Mouse (Mus musculus) frontal cortex, postnatal 36 days (tissue): ENCODE data around the gene Npl.
"Not testable (repeated sequence)": the region's sequence is repeated elsewhere in the genome, so short reads cannot be mapped to it uniquely, and the experiment has no call there.

Source experiments
- DNase-seq, 2 experiments: peaks; one replicate each; pipeline ENCODE4 v3.0.0; 2022; ENCODE audit warnings: low spot score in 2 of 2

Gene Npl

DNA sequence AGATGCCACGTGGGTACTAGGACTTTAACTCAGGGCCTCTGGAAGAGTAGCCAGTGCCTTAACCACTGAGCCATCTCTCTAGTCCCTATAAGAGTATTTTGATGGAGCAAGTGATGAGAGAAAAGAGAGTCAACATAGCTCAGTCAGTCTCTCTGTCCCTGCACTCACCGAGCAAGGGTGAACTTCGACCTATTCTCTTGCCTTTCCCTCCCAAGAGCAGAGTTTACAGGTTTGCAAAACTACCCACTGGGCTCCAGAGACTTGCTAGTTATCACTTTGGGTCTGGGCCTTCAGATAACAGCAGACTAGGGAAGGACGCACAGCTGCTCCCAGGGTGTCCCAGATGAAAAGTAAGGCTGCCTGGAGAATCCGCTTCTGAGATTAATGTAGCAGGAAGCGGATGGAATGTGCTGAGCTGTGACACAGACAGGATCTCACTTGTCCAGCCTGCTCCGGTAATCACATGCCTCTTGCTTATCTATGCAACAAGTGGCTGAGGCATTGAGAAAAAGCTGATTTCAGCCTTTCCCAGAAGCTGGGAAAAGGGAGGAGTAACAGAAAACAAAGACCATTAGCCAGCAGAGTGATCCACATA lies 7.0 kb downstream of the Npl start:
- no peak for DNase-seq

DNA sequence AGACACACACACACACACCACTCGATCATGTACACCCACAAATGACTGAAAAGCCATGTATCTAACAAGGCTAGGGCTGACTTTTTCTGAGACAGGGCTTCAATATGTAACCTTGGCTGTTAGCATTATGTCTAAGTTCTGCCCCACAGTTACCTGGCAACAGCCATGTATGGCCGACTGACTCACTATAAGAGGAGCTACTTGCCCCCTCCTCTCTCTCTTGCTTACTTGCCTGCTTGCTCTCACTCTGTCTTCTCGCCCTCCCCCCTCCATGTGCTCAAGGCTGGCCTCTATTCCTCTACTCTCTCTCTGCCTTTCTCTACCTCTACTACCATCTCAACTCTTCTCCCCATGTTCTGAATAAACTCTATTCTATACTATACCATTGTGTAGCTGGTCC lies 9.1 kb downstream of the Npl start:
- no peak for DNase-seq

DNA sequence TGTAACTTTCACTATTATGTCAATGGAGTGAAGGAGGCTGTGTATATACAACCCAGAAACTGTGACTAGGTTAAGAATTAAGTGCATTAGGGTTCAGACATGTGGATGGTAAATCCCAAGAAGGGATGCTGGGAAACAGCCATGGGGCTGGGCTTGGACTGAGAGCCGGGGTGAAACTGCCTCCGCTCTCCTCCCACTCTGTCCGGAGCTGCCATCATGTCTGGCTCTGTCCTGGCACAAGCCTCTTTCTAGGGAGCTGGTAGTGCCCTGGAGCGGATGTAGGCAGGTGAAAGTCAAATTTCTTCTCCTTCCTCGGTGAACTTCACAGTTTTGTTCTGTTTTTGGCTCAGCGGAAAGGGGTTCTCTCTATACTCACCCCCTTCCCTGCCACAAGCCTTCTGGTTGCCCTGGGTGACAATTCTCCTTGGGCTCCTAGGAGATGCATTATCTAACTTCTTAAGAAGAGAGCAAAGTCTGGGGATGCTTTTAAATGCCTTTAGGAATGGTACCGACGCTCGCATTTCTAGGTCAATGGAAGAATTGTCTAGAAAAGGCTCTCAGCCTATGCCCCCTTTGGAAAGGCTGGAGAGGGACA lies 10.0 kb downstream of the Npl start:
- DNase-seq: no peak

DNA sequence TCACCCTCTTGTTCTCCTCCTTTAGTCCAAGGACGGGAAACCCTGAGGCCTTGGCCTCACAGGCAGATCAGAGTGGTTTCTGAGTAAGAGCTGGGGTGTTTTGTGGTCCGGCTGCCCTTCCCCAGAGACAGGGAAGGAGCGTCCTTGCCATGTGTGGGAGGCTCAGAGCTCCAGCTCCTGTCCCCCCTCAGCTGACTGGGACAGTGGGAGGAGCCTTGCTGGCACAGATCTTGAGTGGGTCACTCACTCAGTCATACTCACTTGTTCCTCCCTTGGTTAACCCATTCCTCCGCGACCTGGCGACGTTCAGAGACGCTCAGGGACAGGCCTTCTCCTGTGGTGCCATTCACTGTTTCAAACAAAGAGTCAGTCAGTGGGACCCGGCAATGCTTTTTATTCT lies 14.2 kb downstream of the Npl start:
- DNase-seq: no peak

DNA sequence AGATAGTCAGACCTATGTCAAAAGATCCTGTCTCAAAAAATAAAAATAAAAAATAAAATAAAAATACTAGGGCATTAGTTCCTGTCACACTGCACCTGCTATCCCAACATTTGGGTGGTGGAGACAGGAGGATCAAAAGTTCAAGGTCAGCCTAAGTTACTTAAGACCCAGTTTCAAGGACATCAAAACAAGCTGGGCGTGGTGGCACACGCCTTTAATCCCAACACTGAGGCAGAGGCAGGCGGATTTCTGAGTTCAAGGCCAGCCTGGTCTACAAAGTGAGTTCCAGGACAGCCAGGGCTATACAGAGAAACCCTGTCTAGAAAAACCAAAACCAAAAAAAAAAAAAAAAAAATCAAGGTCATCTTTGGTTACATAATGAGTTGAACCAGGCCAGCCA lies 16.9 kb downstream of the Npl start:
- not testable (repeated sequence) for DNase-seq

DNA sequence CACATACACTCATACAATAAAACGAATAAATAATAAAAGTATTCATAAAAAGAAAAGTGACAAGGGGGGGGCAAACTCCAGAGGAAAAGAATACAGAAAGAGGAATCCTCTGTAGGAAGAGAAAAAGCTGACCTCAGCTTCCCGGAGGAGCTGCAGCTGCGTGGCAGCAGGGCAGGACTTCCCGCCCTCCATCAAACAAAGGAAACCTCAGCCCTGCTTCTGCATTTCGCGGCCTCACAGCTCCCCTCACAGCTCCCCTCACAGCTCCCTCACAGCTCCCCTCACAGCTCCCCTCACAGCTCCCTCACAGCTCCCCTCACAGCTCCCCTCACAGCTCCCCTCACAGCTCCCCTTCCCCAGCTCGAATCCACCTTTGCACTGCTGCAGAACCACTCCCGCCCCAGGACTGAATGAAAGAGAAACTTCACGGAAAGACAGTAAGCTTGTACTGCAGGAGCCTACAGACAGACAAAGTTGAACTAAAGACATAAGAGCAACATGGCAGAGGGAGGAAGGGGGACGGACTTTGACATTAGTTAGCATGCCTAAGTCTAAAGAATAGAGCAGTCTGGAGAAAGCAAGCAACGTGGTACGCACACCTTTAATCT lies 17.5 kb downstream of the Npl start:
- no peak for DNase-seq

DNA sequence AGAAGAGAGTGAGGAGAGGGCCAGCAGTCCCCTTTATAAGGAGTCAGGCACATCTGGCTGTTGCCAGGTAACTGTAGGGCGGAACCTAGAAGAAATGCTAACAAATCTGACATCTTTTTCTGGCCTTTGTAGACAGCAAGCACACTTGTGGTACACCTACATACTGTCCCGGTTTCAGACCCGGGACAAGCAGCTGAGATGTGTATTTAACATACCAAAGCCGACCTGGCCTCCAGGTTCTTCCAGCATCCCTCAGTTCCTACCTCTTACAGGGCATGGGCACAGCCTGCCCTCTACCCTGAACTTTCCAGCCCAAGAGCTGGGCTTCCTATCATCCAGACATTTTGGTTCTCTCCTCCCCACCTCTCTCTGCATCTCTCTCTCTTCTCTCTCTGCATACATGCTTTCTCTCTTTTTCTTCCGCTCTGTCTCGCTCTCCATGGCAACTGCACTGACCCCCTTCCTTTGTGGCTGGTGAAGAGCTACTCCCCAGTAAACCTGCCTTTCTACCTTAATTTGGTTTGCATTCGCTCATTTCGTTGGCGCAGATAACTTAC lies 18.1 kb downstream of the Npl start:
- no peak for DNase-seq

DNA sequence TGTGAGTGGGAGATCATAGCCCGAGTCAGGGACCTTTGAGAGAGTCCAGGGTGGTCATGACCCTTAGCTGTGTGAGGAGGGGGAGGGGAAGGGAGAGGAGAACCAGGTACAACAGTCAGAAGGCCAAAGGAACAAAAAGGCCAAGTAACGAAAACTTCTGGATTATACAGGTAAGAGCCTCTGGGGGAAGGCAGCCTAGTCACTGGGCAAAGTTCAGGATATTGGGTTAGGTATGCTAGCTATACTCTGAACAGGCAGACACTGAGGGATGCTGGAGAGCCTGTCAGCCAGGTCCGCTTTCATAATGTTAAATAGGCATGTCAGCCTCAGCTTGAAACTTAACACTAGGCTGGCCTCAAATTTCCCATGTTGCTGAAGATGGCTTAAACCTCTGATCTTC lies 27.7 kb downstream of the Npl start:
- no peak for DNase-seq

DNA sequence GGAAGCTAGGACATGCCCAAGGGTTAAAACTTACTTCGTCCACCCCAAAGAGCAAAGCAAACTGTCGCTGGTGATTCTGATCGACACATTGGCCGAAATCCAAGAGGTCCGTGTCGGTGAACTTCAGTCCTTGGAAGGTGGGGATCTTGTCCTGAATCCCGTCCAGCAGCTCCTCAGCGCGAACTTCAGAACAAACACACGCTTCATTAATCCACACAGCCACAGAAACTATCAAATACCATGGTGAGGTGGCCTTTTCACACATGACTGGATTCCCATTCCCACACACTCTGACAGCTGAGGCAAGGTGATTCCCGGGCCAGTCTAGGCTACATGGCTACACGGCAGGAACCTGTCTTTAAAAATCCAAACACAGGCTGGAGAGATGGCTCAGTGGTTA lies 34.5 kb downstream of the Npl start:
- DNase-seq: no peak

DNA sequence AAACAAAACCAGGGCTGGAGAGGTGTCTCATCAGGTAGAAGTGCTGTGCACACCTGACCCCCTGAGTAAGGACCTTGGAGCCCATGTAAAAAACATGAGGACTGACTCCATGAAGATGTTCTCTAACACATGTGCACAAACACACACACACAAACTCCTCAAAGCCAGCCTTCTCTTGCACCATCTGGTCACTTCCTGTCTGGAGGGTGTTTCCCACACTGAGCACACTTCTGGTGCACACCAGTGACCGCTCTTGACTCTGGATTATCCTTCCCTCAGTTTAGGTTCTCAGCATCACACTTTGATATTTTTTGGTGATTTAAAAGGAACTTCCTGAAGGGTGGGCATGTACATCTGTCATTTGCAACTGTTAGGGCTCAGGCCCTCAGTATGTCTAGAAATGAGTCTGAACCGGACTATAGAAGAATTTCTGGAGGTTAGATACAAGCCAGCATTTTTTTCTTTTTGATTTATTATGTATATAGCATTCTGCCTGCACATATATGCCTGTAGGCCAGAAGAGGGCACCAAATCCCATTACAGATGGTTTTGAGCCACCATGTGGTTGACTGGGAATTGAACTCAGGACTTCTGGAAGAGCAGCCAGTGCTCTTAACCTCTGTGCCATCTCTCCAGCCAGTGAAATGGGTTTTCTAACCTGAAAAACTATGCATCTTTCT lies 39.4 kb downstream of the Npl start:
- DNase-seq: no peak

DNA sequence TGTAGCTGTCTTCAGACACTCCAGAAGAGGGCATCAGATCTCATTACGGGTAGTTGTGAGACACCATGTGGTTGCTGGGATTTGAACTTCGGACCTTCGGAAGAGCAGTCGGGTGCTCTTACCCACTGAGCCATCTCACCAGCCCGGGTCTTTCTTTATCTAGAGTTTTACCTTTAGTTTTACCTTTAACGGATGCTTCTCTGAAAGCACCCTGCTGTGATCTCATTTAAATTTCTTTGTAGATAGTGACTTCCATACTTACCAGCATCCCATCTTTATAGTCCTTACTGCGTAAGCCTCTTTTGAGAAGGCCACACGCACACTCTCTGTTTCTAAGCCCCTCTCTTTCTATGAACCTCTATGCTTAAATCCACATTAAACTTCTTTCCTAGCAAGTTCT lies 40.3 kb downstream of the Npl start:
- not testable (repeated sequence) for DNase-seq

DNA sequence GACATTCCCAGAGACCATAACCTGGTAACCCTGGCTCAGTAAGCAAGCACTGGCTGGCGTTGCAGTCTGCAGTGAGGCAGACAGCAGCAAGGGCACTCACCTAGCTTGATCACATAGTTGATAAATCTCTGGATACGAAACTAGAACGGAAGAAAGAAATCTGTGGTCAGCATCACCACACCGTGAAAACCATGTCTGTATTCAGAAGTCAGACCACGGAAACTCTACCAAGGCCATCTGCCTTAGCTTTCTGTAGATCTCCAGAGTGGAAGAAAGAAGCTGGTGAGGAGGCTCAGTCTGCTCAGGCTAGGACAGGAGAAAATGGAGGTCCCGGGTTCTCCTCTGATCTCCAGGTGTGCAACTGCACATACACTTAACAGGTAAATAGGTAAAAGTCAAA lies 40.8 kb downstream of the Npl start:
- no peak for DNase-seq

DNA sequence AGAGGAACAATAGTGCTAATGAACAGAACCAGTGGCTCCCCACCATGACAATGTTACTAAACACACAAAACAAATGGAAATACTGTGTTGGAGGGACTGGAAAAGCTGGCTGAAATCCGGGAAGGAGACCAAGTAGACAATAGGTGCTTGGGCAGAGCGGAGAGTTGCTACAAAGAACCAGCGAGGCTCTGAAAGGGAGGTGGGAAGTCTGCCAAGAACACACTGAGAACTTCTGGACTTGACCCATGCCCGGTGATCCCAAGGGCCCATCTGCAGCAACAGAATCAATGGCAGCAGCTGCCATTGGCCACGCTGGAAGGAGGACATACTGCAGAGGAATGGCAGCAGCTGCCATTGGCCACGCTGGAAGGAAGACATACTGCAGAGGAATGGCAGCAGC lies 43.6 kb downstream of the Npl start:
- DNase-seq: peak in 1 of 2 experiments; percentile 42

DNA sequence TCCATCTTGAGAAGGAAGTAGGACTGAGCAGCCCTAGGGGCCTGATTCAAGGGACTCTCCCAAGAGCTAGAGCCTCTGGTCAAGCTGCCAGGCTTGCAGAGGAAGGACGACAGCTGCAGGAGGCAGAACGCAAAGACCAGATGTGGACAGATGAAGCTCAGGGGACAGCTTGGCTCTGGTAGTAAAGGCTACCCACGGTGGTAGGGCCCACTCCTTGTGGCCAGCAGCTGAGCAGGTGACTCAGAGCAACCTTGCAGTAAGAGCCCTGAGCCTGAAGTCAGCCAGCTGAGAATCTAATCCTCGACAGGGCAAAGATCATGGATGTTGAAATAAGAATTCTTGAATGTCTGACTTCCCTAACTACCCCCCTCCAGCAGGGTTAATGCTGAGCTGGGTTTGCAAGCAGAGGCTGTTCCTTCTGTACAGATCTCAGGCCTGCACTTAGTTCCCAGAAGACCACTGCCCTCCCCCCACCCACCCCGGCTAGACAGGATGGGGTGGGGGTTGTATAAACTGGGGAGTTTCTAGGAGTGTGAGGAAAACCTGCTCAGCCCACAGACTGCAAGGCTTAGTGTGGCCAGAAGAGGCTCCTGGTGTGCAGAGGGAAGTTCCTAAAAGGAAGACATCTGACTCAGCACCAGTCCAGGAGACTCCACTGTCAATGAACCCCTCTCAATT lies 48.1 kb downstream of the Npl start:
- no peak for DNase-seq

DNA sequence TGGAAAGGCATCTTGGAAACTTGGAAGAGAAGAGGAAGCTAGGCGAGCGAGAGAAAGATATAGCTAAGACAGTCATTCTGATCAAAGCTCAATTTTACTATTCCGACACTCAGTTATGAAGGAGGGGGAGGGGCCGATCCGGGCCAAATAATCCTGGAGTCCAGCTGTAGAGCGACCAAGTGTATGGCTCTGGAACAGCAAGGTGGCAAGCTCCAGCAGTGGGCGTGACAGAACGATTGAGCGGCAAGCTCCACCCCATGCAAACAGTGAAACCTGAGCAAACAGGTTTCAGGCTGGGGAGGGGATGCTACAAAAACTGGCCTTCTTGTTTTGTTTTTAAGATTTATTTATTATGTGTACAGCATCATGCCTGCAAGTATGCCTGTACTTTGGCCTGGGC lies 49.8 kb downstream of the Npl start:
- no peak for DNase-seq

DNA sequence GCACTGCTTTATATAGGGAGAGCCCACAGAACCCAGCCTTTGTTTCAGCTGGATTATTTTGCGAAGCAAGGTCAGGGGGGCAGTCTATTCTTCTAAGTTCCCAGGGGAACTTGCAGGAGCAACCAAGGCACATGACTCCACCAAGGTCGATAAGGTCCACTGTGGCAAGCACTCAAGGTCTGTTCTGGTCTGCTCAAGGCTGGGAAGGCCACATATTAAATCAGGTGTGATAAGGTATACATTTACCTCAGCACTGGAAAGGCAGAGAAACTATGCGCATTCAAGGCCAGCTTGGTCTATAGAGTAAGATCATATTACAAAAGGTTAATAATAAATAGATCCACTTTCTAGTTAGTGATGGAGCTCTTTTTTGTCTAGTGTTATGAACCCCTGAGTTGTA lies 53.8 kb downstream of the Npl start:
- DNase-seq: no peak

DNA sequence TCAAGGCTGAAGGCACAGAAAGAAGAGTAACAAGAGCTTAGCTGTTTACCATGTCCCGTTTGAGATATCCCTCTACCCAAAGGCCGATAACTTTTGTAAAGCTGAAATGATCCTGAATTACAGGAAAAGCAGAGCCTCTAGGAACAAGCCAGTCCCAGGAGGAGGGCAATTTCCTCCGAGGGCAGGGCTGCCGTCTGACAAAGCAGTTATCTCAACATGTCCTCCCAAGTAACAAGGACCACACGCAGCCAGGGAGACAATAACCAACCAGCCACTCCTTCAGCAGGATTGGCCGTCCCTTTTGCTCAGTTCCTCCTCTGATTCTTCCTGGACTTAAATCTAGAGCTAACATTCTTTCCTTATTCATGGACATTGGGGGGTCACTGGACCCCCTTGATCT lies 55.9 kb downstream of the Npl start:
- DNase-seq: no peak

DNA sequence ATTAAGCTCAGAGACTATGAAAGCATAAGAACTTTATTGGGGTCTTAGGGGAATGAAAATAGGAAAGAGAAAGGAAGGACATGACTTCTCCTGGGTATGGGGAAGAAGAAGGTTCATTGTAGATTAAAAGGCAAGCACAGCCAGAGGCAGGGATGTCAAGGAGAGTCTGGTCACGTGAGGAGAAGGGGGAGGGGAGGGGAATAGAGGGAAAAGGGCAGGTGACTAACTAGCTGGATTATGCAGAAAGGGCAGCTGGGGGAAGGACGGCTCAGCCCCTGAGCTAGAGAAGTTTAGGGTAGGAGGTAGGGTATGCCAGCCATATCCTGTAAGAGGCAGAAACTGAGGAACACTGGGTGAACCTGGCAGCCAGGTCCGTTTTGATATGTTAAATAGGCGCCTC lies 56.5 kb downstream of the Npl start:
- DNase-seq: no peak

DNA sequence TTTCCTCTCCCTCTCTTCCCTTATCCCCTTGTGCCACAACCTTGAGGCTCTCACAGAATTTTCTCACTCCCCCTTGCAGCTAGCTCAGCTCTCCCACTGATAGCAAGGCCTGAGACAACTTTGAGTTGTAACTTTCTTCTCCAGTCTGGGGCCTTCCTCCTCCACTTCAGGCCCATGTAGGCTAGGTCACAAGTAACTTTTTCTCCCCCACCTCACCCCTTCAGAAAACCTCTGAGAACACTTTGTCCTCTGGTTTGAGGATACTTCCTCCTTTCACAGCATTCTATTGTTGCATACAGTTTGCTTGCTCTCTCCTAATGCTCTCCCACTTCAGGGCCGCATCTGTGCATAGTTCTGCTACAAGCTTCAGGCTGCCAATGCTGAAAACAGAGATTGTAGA lies 58.0 kb downstream of the Npl start:
- DNase-seq: no peak

DNA sequence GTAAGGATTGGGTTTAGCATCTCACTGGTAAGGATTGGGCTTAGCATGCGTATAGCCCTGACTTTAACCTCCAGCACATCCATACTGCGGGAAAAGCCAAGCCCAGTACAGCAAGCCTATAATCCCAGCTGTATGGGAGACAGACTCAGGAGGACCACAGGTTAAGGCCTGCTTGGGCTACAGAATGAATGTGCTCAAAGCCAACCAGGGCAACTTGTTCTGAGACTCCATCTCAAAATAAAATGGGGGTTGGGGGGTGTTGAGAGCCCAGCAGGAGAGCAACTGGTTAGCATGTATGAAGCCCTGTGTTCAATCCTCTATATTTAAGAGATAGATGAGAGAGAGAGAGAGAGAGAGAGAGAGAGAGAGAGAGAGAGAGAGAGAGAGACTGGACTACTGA lies 58.5 kb downstream of the Npl start:
- no peak for DNase-seq

DNA sequence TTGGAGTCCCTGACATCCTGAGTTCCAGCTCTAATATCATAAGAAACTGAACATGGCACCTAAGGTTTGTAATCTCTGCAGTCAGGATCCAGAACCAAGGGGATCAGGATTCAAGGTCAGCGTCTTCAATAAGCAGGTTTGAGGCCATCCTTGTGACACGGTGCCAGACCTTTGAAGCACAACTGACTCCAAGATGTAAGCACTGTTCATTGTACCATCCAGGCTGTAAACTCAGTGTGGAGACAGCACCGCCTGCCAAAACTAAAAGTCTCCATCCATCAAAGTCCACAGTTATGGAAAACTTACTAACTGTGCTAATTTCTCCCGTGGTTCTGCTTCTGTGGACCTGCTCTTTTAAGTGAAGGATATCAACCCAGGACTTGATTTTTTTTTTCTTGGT lies 59.9 kb downstream of the Npl start:
- no peak for DNase-seq

DNA sequence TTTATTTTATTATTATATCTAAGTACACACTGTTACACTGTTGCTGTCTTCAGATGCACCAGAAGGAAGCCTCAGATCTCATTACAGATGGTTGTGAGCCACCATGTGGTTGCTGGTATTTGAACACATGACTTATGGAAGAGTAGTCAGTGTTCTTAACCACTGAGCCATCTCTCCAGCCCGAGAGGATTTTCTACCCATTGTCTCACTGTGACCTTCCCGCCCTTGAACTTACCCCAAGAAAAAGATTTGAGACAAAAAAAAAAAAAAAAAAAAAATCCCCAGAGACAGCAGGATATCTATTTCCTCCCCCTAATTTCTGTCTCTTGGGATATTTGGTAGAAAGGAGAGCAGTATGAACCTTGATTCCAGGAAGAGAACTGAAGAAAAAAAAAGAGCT lies 60.3 kb downstream of the Npl start:
- no peak for DNase-seq
